Mouse (Mus musculus) embryonic stem cell, embryonic (primary cell): ENCODE measurements at regions not wholly inside any gene's neighbourhood (a gene's known extent, or its start where the extent isn't known, plus 50 kb on each side); places are given as distances from the start of the nearest gene placed in this dataset.

Experiments used
- CTCF ChIA-PET, 4 experiments: fragments of 300-600 bp in 2 of 4; fragments of 350-600 bp in 2 of 4; sonication (Branson Sonifier 250); formaldehyde crosslinking; loops; one replicate each; lab custom pipeline; 2022; ENCODE audit warnings: inconsistent platforms in 2 of 4; lab: Charles Lee
- POLR2A ChIA-PET, 4 experiments: fragments of 300-600 bp in 2 of 4; fragments of 350-600 bp in 2 of 4; sonication (Branson Sonifier 250); formaldehyde crosslinking; loops; one replicate each; lab custom pipeline; 2022; ENCODE audit warnings: antibody characterized with exemption in 4 of 4, inconsistent platforms in 1 of 4; lab: Charles Lee

DNA sequence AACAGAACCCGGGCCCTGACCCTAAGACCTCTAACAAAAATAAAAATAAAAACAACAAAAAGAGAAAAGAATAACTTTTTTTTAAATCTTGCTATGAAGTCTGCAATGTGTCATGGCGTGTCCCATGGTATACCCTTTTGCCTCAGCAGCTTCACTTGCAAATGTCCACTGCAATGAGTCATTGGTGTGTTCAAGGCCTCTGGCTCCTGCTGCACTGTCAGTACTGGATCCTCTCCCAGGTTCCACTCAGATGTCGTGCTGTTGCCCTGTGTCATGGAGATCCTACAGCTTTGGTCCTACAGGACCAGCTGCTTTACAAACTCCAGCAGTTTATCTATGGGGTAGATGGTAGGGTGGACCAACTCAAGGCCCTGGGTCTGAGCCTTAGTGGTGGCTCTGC, 113.4 kb upstream of the Akirin2 start:
- ChIA-PET CTCF (no interaction called here), POLR2A (no interaction called here)

DNA sequence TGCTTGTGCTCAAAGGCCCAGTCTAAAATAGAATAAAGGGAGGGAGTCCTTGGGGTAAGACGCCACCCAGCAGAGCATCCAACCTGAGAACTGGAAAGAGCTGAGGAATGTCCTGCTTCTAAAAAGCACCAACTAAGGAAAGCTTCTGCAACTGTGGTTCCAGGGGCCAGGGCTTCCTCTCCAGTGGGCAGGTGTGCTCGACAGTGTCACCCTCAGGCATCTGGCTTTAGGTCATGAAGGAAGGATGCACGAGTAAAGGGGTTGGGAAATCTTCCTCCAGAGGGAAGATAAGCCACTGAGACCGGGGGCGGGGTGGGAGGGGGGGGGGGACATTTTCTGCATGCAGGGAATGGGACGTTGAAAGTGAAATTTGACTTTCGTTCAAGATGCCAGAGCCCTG, 101.2 kb upstream of the Akirin2 start:
- ChIA-PET CTCF (no interaction called here), POLR2A (interaction anchor here in 1 of 4 experiments (0.7 kb wide), 1 partner anchor 126 kb away, joined by 3 read pairs; no protein-coding TSS in a partner anchor)

DNA sequence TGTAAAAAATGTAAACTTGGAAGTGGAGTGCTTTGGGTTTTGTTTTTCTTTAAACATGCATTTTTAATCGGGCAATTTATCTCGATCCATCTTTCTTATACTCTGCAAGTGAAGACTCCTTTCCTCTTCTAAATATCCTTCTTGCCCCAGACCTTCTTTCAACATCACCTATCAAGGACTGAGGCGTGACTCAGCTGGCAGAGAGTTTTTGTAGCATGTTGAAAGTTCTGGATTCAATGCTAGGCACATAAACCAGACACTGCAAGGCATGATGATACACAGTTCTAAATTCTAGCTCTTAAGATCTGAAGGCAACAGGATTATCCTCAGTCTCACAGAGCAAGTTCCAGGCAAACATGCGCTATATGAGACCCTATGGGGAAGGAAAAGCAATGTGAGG, 88.1 kb upstream of the Akirin2 start:
- ChIA-PET POLR2A (no interaction called here), CTCF (no interaction called here)

DNA sequence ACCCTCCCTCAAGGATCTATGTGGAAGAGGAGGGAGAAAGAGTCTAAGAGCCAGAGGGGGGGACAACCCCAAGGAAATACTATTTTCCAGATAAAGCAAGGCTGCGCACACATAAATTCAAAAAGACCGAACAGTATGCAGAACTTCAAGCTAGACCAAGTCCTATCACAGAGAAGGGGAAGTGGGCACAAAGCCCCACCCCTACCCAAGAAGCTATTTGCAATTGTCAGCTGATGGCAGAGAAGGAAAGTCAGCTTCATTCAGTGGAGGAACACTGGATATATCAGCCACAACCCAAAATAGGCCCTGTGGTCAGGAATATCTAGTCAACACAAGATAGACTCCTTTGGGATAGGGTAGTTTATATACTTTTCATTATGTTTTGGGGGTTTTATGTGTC, 84.9 kb upstream of the Akirin2 start:
- ChIA-PET CTCF (no interaction called here), POLR2A (interaction anchor here in 1 of 4 experiments (0.6 kb wide), 1 partner anchor 684 kb away, joined by 4 read pairs; no protein-coding TSS in a partner anchor)

DNA sequence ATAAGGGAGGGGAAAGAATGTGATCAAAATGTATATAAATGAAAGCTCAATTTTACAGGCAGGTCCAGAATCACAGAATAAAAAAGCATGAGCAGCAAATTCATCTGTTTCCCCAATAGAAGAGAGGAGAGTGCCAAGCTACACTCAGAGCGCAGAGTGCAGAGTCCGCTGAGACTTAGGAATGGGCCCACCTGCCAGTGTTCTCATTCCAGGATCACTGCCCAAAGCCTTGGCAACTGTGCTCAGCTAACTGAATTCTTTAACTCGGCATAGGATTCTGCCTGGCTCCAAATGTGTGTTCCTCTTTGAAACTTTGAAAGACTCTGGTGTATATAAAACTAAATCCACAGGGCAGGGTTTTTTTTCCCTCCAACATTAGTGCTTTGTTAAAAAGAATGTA, 84.4 kb upstream of the Akirin2 start:
- ChIA-PET POLR2A (interaction anchor here in 1 of 4 experiments (0.6 kb wide), 1 partner anchor 684 kb away, joined by 4 read pairs; no protein-coding TSS in a partner anchor), CTCF (no interaction called here)

DNA sequence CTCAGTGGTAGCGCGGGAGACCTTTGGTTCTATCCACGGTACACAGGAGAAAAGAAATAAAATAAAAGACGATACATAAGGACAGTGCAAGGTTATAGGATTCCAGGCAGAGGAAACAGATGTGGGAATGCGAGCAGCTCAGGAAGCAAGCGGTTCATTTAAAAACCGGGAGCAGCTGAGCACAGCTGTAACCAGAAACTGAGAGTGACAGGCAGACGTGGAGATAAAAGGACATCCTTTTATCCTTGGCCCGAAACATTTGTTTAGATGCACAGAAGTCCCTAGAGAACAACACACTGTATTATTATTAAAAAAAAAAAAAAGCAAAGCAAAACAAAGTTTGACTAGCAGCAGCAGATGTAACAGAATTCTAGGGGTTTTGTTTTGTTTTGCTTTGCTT, 82.6 kb upstream of the Akirin2 start:
- ChIA-PET CTCF (no interaction called here), POLR2A (no interaction called here)

DNA sequence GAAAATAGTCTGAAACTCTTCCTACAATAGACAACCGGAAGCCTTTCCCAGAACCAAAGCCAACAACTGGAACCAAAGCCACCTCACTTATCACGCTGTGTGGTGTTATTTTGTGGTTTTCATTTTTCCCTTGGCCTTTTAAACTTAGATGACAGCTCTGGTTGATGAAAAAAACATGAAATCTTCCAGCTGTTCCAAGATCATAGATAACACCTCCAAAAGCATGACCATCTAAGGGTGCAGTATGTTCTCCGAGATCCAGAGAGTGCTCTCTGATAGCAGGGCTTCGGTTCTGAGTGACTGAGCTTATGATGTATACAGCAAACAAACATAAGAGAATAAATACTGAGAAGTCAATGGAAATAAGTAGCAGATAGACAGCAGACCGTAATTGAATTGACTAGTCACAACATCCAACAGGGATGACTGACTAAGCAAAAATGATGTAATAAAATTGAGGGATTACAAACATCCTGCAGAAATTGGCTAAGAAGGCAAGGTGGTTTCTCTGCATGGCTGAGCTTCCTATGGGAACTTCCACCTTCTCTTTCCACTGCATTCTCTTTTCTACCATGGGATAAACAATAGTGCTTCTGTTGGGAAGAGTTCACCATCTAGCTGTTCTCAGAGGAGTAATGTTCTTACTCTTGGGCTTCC, 74.8 kb upstream of the Akirin2 start:
- ChIA-PET POLR2A (no interaction called here), CTCF (interaction anchor here in 1 of 4 experiments (0.6 kb wide), 1 partner anchor 1356 kb away, joined by 7 read pairs; no protein-coding TSS in a partner anchor)

DNA sequence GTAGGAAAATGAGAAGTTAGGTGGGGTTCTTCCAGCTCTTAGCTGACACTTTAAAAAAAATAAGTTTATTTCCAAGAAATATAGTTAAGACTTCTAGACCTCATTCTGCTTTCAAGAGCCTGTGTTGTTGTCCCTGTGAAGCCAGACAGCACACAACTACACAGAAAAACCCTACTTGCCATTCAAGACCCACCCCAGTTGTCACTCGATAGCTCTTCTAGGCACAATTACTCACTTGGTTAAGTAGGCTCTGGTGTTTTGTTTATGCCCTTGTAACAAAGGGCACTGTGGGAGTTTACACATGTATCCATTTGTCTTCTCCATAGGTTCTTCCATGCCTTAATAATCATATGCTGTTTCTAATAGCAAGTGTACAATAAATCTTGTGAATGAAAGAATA, 66.5 kb upstream of the Akirin2 start:
- CTCF ChIA-PET: no interaction called here

DNA sequence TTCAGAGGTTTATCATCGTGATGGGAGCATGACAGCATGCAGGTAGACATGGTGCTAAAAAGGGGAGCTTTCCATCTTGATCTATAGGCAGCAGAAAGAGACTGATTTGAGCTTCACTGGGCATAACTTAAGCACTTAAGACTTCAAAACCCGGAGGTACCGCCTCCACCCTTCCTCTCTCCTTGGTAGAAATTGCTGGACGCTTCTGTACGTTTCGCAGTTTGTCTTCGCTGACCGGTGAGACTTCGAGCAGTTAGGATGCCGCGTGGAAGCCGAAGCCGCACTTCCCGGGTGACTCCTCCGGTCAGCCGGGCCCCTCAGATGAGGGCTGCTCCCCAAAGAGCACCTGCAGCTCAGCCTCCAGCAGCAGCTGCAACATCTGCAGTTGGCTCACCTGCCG, 65.2 kb upstream of the Akirin2 start:
- ChIA-PET POLR2A (no interaction called here), CTCF (interaction anchor here in 1 of 4 experiments (0.6 kb wide), 1 partner anchor 437 kb away, joined by 3 read pairs; no protein-coding TSS in a partner anchor)

More for the DNA sequence above, 66.5 kb upstream of the Akirin2 start:
- POLR2A ChIA-PET: no interaction called here

DNA sequence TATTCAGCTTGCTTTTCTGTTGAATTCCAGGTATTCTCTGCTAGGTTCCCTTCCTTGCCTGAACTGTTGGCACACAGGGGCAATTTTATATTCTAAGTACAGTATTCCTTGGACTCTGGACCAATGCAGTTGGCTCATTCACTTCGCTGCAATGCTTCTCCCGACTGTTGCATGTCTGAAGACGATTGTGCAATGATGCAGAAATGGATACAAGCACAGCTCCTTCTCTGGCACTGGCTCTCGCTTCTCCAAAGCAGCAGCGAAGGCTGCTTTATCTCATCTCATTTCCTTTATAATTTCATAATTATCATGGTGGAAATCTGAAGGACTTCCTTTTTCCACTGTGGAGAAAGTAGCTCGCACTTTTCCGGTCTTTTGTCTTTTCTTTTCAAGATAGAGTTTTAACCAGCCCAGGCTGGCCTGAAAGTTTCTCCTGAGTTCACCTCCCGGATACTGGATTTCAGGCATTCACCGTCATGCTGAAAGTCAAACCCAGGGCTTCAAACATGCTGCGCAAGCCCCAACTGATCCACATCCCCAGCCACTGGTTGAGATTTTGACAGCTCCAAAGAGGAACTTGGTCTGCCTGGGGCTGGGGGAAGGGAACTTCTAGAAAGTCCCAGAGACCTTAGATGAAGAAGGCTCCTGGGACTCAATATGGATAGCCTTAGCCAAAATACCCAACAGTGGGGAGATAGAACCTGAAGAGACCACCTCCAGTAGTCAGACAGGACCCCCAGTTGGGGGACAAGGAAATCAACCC, 55.6 kb upstream of the Akirin2 start:
- CTCF ChIA-PET: no interaction called here
- POLR2A ChIA-PET: no interaction called here

DNA sequence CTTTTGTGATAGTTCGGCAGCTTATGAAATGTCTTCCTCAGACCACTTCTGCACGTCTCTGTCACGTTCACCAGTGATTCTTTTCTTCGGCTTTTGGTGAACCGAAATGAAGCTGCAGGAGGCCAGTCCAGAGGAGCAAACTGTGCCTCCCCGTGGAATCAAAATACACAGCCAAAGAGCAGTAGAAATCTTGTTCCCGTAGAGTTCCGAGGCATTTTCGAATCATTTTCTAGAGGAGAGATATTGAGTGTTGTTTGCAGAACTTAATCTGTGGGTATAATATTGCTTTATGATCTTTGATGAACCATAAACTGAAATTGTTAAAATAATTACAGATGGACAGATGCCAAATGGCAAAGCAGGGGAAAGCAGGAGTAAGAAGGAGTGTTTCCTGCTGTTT, 52.4 kb upstream of the Akirin2 start:
- ChIA-PET POLR2A (no interaction called here), CTCF (no interaction called here)

DNA sequence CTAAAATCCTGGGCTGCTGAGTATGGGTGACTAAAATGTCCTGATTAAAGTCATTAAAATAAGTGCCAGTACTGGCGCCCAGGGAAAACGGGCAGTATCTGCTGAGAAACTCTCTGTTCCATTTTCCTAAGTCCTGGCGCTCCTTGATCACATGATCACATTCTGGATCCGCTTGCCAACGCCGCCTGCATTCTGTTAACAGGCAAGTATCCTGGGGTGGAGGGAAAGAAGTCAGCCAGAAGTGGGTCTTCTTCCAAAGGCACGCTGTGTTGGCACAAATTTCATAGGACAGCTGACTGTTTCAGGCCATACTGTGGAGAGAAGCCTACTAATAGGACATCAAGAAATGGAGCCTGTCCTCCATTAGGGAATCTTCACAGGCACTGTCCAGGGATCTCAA, 52.0 kb upstream of the Akirin2 start:
- POLR2A ChIA-PET: no interaction called here

DNA sequence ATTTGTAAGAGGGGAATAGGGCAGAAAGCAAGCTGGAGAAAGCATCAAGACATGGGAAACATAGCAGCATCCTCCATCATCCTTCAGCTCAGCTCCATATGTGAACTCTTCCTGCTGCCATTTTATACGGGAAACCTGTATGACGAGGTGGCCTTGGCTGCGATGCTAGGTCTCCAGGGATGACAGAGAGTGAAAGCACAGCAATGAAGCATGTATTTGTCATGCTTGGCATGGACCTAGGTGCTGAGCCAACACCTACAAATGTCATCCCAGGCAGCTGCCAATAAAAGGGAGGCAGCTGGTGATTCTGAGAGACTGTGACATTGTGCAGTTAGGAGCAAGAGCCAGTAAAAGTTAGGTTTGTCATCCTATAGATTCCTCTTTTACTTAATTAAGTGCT, 51.0 kb upstream of the Akirin2 start:
- CTCF ChIA-PET: no interaction called here

More for the DNA sequence above, 52.0 kb upstream of the Akirin2 start:
- CTCF ChIA-PET: no interaction called here

More for the DNA sequence above, 51.0 kb upstream of the Akirin2 start:
- POLR2A ChIA-PET: no interaction called here
